Mouse (Mus musculus) adrenal gland, adult 8-10 months (tissue): ENCODE measurements around the gene Dock4. TPM values are rescaled to one million over a fixed set of nuclear protein-coding genes. Genes with fewer than 3 reads are reported as not detected.
A peak's percentile ranks its signal among the peaks of the same experiment; 100 is the strongest.

Experiments
- DNase-seq: peaks from one replicate; pipeline ENCODE4 v3.0.0; 2022
- total RNA-seq, 4 experiments: library from RNA; stranded (reverse); gene quantifications; 2 replicates each; pipeline ENCODE4 v1.2.4; 2022

The Dock4 gene
- 10 to 100 TPM; 17.5 to 29.9 (median 24.6) TPM for total RNA-seq

DNA sequence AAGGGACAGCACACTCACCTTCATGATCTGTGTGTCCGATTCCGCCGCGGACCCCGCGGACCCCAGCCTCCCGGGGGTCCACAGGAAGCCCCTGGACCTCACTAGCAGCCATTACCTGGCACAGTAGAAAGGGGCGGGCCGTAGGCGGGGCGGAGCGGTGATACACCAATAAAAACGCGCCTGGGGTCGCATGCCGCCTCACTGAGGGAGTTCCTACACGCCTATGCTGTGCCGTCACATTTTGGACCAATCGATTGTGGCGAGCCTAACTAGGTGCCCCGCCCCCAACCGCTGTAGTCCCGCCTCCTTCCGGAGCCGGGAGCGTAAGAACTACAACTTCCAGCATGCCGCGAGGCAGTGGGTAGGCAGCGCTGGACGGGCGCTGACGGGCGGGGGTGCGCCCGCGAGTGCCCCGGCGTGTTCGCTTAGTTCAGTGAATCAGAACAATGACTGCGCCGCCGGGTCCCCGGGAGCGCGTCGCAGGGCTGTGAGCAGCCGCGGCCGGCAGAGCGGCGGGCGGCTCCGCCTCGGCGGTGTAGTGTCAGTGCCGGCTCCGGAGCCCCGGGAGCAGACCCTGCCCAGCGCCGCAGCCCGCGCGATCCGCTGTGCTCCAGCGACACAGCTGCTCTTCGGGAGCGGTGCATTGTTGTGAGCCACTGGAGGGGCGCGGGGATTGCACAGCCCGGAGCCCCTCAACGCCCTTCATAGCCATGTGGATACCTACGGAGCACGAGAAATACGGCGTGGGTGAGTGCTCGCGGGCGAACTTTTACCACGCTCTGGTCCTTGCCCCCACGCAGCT, at the start of gene Dock4, which contains the start of gene Zfp277:
TSS of gene Dock4 (plus strand) at position 305 of the 802 bp plus-strand sequence.
TSS of gene Zfp277 (minus strand) at position 255 of the 802 bp plus-strand sequence.
- peak; percentile 99 for DNase-seq

DNA sequence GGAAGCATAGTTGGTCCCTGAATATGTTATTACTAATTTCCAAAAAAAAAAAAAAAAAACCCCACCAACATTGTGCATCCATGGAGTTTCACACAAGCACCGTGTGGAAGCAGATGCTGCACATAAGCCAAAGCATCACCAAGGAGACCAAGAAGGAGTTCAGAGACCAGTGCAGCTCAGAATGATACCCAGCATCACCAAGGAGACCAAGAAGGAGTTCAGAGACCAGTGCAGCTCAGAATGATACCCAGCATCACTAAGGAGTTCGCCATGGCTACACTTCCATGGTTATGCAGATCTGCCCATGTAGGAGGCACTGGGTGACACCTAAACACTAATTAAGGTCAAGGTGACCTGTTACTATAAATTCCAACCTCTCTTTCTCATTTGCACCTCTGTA, 46.8 kb upstream of the Dock4 start:
- DNase-seq, result no peak

DNA sequence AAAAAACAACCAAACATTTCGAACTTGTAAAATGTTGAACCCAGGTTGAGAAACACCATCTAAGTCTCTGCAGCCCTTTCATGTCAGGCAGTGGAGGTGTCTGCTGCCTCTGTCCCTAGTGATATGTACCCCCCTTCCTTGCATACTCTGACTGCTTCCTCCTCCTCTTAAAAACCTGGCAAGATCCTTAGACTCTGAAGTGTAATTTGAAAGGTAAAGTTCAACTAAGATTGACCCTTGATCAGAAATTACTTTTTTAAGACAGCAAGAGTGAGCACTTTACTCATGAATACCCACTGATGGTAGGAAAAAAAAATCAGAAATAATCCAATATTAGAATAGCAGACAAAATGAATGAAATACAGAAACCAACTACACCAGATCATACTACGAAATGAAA, 46.4 kb upstream of the Dock4 start:
- no peak for DNase-seq

DNA sequence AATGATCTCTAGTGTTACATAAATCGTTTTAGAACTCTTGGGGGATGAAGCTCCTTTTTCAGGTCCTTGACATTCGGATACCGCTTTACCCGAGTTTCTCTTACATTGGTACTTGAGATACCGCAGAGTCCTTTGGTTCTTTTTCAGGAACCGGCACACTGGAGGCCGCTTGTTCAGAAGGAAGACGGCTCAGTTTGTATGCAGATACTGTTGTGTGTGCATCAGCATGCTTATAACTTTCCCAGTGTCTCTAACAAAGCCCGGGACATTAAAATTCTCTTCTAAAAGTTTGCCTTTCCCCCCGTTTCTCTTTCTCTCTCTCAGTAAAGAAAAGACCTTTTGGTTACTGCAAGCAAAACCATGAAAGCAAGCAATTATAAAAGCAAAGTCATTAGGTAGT, 45.9 kb upstream of the Dock4 start:
- no peak for DNase-seq

DNA sequence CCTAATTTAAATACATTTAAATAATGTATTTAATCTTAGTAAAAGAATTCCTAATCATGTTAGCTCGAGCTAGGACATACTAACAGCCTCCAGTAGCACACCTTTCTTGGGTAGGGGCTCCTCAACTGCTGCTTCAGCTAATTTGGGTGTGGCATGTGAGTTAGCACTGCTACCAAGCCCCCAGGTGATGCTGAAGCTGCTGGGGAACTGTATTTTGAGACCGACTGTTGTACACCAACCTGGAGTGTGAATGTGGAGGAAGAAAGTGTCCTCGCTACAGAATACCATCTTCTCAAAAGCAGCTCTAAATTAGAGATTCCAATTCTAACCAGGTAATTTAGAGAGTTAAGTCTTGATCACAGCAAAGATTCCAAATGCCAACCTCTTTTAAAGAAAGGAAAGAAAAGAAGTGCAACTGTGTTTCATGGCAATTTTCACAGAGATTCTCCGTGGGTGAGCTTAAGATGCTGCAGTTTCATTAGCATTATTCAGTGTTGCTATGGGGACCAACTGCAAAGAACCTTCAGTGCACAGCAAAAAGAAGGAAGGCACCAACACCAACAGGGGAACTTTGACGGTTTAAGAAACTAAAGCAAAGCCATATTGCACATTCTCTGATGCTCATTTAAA, 31.0 kb upstream of the Dock4 start:
- DNase-seq, result no peak

DNA sequence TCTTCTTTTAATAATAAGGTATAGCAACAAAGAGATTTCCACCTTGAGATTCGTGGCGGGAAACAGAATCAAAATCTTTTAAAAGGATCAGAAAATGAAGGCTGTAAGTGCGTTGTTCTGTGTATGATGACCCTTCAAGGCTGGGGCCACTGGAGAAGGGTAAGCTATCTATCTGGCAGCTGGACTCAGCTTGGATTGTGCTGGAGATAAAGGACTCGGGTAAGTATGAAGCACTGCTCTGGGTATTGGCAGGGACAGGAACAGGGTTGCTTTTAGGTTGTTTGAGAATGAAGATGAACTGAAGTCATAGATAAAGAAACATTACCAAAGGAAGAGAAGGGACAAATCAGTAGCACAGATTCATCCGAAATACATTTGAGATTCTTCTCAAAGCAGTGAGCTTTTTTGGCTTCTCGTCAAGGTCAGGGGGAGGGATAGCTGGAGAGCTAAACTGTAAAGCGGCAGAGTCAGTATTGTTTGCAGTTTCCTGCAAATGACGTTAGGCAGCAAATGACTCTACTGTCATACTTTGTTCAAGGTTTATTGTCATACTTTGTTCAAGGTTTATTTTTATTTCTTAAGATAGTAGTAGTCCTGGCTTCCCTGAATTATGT, 30.3 kb upstream of the Dock4 start:
- DNase-seq, result peak; percentile 35

DNA sequence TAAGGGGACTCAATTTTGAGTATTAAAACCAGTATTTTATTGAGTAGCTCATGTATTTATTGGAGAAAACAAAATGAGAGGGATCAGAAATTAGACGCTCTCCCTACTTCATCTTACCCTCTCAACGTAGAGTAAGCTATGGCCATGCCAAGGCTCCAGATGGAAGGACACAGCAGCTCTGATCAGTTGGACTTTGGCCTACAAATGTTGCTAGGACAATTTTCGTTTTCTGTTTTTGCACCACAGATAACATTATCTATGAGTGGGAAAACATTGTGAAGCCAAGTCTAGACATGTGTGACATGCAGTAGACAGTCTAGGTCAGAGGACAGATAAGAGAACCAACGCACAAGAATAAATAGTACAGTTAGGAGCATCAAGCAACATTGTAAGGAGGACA, 28.5 kb upstream of the Dock4 start:
- DNase-seq, result no peak

DNA sequence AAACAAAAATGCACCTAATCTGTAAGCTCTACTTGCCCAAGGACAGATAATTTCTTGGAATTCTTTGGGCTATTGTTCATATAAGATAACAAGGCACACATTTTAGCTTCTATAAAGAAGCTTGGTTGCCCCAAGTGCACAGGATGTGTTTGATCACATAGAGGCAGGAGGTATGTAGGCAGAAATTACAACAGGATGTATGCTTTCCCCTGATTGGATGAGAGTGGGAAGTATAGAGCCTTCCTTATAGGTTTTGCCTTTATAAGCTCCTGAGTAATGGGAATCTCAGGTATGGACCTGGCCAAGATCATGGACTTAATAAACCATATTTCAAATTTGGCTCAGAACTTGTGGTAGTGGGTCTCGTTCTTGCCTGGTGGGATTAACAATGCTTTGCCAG, 20.8 kb upstream of the Dock4 start:
- no peak for DNase-seq

DNA sequence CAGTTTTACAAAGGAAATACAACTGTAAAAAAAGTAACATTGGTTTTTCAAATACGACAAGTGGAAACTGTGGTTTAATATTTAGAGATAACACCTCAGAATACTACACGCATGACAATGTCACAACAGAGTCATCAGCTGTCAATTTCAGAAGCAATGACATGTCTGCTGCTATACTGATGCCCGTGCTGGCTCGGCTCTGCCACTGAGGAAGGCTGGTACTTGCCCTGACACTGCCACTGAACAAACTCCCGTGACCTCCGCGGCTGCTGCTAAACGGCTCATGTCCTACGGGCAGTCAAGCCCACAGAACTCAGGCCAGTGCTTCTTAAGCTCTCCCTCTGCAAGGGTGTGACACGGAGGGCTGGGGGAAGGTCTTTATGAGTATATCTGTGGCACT, 18.1 kb upstream of the Dock4 start:
- DNase-seq, result no peak

DNA sequence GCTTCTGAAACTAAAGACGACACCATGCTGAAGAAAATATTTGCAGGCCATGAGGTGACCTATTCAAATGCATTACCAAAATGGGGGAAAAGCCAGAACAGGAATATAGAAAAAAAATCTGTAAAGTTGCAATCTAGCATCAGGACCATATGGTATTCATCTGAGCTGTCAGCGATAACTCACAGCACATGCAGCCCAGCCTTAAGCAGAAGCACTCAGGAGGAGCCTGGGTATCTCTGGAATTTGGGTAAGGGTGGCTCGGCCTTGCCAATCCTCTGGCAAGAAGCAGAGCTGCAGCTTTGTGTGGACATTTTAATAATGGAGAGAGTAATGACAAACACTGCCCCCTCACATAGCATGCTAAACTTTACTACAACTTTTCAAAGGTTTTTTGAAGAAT, 15.8 kb upstream of the Dock4 start:
- DNase-seq, result no peak

DNA sequence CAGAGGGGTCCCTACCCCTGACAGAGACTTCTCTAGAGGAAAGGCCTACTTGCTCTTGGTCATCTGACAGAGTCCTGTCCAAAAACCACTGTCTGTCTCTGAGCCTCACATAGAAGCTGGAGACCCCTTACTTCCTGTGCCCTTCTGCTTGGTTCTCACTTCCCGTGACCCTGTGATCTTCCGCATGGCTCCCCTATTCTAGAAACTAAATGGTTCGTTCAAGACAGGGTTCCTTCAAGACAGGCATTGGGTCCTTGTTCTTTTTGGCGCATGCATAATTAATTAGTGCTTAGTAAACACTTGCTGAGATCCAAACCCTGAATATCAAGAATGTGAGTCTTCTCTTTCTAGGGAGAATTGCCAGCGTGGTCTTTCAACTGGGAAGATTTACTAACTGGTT, 14.7 kb upstream of the Dock4 start:
- DNase-seq, result no peak

DNA sequence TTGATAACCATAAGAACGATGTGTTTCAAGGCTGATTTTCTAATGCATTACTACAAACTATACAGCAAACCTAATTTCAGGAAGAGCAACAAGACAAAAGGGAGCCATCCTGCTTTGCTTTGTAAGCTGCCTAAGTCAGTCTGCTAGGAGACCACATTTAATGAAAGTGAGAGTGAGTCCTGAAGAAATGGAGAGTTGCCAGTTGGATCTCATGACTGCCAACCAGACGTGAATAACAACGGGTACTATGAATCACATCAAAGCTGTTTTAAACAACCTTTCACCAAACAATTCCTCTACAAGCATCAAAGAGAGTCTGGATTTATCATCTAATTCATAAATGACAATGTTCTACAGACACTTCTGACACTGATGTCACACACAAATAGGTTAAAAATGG, 11.7 kb upstream of the Dock4 start:
- DNase-seq, result no peak

DNA sequence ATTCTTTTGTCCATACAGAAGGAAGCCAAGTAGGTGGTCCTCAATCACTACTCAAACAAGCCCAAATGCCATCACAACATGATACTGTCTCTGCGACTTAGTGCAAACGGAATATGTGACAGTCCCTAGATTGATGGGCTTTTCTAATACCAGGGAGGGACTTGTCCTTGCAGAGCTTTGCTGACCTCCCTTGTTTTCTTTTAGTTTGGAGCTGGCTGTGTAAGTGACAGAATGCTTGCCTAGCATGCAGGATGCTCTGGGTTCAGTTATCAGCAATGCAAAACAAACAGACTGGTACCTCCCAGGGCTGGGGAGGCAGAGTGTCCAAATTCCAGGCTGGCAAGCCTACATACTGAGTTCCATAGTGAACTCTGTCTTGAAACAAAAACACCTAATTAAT, 7.7 kb upstream of the Dock4 start:
- DNase-seq, result no peak

DNA sequence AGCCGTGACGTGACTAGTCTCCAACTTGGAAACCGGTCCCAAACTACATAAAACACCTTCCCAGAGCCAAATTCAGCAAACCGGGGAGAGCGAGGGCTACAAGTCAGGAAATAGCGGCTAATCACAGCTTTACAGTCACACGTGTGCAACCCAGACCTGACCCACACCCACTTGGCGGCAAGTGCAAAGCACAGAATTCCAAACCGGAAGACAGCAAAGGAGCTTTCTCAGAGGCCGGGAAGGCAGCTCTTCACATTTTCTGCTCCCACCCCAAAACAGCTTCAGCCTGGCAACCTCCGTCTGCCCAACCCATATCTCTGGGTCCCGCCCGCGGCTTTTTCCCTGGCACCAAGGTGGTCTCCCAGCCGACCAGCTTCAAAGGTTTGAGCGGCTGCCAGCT, 546 bp upstream of the Dock4 start:
- no peak for DNase-seq

DNA sequence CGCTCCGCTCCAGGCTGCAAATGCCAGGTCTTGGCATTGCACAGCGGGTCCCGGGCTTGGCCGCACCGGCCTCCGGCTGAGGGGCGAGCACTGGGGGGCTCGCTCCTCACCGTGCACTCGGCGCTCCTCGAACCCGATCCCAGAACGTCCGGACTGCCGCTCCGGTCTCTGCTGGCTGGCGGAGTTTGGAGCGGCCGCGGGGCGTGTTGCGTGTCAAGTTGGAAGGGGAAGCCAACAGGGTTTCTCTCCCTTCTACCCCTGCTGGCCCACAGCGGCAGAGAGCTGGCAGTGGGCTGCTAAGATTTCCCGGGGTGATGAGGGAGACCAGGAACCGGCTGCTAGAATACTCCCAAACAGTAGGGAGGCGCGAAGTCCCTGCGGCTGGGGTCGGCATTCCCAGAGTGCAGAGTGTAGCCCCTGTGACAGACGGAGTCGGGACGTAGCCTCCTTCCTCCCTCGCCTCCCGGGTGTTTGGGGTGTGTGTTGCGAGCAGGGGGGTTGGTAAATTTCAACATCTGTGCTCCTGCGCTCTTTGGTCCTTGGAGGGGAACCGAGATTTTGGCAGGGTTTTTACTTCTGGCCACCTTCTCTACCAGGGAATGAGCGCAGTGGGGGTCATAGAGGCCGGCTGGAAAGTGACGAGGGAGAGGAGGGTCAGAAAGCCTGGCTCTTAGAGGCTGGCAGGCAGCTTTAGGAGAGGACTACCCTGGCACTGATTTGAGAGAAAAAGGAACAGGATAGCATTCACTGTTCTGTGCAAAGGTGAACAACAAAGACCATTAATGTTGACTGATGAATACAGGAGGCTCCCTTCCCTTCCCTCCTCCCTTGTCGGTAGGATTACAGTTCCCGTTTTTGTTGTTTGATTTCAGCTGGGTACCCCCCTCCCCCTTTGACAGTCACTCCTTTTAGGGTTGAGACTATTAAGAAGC, 964 bp downstream of the Dock4 start:
- DNase-seq, result peak; percentile 36

DNA sequence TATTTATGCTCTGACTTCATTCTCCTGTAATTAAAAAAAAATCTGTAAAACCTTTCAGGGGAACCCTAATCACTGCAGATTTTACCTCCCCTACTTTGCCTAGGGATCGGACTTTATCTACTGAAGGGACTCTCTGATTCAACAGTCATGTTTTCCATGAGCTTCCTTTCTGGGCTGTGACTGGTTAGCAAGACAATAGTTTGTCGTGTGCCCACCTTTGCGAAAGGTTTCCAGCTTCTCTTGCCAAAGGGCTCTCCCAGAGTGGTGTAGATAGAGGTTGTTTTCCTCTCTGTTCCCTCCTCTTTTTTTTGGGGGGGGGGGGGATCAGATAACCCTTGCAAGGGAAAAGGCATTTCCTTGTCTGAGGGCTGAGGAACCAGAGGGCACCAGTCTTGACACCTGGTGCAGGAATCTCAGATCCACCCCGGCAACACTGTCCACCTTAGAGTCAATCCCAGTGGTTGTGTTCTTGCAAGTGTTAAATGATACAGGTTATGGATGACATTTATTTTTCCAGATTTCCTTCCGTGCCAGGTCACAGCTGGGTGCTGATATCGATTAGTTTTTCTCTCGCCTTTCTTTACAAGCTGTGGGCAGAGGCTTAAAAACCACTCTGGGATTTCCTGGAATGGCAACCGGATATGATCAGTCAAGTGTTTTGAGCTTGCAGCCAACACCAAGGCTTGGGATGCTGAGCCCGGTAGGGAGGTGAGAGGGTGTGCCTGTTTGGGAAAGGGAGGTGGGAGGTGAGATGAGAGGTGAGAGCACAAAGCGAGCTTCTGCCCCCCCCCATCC, 2.0 kb downstream of the Dock4 start:
- DNase-seq, result no peak

DNA sequence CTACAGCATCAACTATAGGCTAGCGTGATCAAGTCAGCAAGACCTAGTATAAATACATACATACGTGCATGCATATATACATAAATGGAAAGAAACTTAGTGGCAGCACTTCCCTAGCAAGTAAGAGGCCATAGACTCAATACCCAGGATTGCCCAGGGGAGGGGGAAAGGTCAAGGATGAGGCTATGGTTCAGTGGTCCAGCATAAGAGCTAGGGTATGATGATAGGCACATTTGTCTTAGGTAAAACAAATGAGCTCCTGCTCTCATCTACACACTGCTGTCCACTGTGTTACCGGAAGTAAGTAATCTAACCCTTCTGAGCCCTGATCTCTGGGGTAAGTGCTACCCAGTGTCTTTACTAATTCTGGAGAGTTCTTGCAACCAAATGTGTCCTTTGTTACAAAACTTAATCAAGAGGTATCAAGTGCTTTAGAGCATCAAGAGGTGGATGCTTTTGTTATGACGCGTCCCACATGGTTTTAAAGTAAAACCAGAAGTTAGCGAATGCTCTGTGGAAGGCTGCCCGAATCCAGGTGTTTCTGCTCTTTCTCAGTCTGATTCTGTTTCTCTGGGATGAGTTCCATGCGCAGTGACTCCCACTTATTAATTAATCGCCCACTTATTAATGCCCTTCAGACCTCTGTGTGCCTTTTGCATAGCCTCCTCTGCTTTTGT, 3.5 kb downstream of the Dock4 start:
- no peak for DNase-seq

DNA sequence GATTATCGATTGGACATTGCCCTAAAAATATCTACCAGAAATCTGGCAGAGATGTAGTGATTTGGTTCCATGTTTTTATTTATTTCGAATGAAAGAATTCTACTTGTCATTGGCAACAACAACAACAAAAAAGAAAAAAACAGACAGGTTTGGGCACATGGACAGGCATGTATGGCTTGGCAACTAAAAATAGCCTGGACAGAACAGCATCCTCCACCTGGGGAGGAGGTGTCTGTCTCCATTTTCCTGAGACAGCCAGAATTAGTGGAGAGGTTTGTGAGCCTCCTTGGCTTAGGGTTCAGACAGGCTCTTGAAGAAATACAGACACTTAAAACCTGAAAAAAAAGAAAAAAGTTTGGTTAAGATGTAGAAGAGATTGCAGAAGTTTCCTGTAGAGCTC, 10.8 kb downstream of the Dock4 start:
- DNase-seq, result no peak

DNA sequence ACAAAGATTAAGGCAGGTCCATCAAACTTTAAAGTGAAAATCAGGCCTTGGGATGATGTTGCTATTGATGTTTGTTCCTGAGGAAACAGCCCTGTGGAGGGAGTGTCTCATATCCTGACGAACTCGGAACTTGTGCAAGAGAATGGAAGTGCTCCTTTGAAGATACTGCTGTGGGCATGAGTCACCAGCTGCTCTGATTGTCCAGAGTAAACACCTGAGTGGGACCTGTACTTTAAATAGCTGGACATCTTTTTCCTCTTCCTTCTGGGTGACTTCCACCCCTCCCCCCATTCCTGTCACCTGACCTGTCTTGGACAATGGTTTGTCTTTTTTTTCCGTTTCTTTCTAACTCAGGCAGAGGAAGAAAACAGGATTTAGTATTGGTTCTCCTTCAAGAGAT, 13.2 kb downstream of the Dock4 start:
- DNase-seq, result peak; percentile 32

DNA sequence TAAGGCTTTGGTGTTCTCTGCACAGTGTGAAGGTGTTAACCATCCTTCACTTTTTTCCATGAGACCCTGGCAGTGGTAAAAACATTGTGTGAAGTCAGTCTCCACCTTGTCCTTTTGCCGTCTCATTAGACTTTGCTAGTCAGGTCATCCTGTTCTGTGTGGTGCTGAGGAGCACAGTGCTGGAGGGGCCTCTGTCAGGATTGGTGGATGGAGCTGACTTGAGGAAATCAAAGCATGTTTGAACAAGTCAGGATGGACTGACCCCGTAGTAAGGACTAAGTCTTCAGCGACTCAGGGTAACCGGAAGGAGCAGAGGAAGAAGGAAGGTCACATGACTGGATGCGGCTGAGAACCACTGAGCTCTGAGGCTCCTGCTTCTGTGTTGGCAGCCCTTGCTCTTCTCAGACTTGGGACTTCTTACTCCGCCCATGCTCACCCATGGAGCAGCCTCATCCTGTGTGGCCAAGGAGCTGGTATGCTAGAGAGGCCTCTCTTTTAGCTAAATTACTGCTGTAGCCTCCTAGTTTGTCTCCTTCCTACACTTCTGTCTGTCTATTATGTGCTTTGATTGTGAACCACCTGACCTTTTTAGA, 14.0 kb downstream of the Dock4 start:
- DNase-seq, result no peak
